Mouse (Mus musculus) embryo, embryonic 11.5 days (tissue): ENCODE measurements around the gene Olfr1246.
"Not testable (repeated sequence)": the region's sequence is repeated elsewhere in the genome, so short reads cannot be mapped to it uniquely, and the experiment has no call there.

Experiments
- DNase-seq: peaks from one replicate; pipeline ENCODE4 v3.0.0-alpha.2; 2012; ENCODE audit warnings: low read depth, low spot score

Olfr1246 gene

GRCm38 (mm10) chr2:89593057-89593456 lies at the start of gene Olfr1246:
TSS of gene Olfr1246 (minus strand) at chr2:89593157.
- no peak for DNase-seq

GRCm38 (mm10) chr2:89634883-89635282 lies 41.9 kb upstream of the Olfr1246 start, which contains the start of gene Olfr1249:
TSS of gene Olfr1249 (minus strand) at chr2:89634983.
- DNase-seq = no peak

- not testable (repeated sequence) for DNase-seq
These were observed 25.2 kb upstream of the Olfr1246 start, which contains the start of gene Olfr1248 for GRCm38 (mm10) chr2:89618145-89618544. TSS of gene Olfr1248 (minus strand) at chr2:89618245.

GRCm38 (mm10) chr2:89614030-89614429 lies 21.1 kb upstream of the Olfr1246 start, which contains the start of gene Olfr1247:
TSS of gene Olfr1247 (minus strand) at chr2:89614130.
- DNase-seq = no peak

GRCm38 (mm10) chr2:89578347-89578746 lies 14.6 kb downstream of the Olfr1246 start, which contains the start of gene Olfr1245:
TSS of gene Olfr1245 (minus strand) at chr2:89578447.
- no peak for DNase-seq

GRCm38 (mm10) chr2:89562706-89563105 lies 30.3 kb downstream of the Olfr1246 start:
- not testable (repeated sequence) for DNase-seq

GRCm38 (mm10) chr2:89544516-89544915 lies 48.4 kb downstream of the Olfr1246 start:
- DNase-seq = no peak

- DNase-seq = no peak
These were observed 53.0 kb downstream of the Olfr1246 start for GRCm38 (mm10) chr2:89539923-89540322.
